Mouse (Mus musculus) kidney, embryonic 14.5 days (tissue): ENCODE data around the gene Tac4. TPM values are rescaled to one million over a fixed set of nuclear protein-coding genes. Genes with fewer than 3 reads are reported as not detected.
A peak's percentile ranks its signal among the peaks of the same experiment; 100 is the strongest.

Source experiments
- ATAC-seq: fragments of 200-750 bp; cut with Nextera tagmentation; 2 replicates; pipeline ENCODE4 v1.8.0; 2017; ENCODE audit warnings: moderate number of reproducible peaks, mild to moderate bottlenecking, moderate TSS enrichment, moderate library complexity; ENCODE audit not compliant: low FRiP score, low TSS enrichment
- H3K27ac ChIP-seq: fragments of 300-500 bp; sonication (generic); 2 replicates; pipeline ENCODE4 v1.5.1; 2014; ENCODE audit warnings: low read depth, mild to moderate bottlenecking, low read length, moderate library complexity, mixed read lengths
- H3K27me3 ChIP-seq: fragments of 300-500 bp; sonication (generic); 2 replicates; pipeline ENCODE4 v1.6.1; 2014; ENCODE audit warnings: mild to moderate bottlenecking, low read length; ENCODE audit not compliant: control insufficient read depth, insufficient read depth
- H3K36me3 ChIP-seq: fragments of 300-500 bp; sonication (generic); 2 replicates; pipeline ENCODE4 v1.6.1; 2014; ENCODE audit warnings: low read length, mixed read lengths; ENCODE audit not compliant: control insufficient read depth, insufficient read depth
- H3K4me1 ChIP-seq: fragments of 300-500 bp; sonication (generic); 2 replicates; pipeline ENCODE4 v1.6.1; 2014; ENCODE audit warnings: low read length, mixed read lengths; ENCODE audit not compliant: control insufficient read depth, insufficient read depth
- H3K4me2 ChIP-seq: fragments of 300-500 bp; sonication (generic); replicated peaks from 2 replicates; pipeline ENCODE4 v1.6.1; 2014; ENCODE audit warnings: low read depth, mild to moderate bottlenecking, low read length
- H3K4me3 ChIP-seq: fragments of 300-500 bp; sonication (generic); 2 replicates; pipeline ENCODE4 v1.5.1; 2014; ENCODE audit warnings: mild to moderate bottlenecking, low read length
- H3K9ac ChIP-seq: fragments of 300-500 bp; sonication (generic); 2 replicates; pipeline ENCODE4 v1.6.1; 2014; ENCODE audit warnings: low read depth, mild to moderate bottlenecking, low read length, moderate library complexity
- H3K9me3 ChIP-seq: fragments of 300-500 bp; sonication (generic); 2 replicates; pipeline ENCODE4 v1.6.1; 2016; ENCODE audit warnings: low read length; ENCODE audit not compliant: control insufficient read depth
- WGBS: fragments of 180-500 bp; shearing (Covaris S2); extraction: QIAGEN DNeasy Blood & Tissue Kit; methylation state at CpG from one replicate; pipeline ENCODE4 v1.1.7; 2014; 5-methylcytosine and 5-hydroxymethylcytosine counted together
- polyA plus RNA-seq: library from polyadenylated mRNA; unstranded; fragments of >200 nt; fragmentation: Nextera tagmentation; extraction: Ambion mirVana; gene quantifications from 2 replicates; pipeline ENCODE4 v1.2.1, GENCODE M21; 2014

The Tac4 gene
- polyA plus RNA-seq, 1 experiment from 2014 or later, result not detected

DNA sequence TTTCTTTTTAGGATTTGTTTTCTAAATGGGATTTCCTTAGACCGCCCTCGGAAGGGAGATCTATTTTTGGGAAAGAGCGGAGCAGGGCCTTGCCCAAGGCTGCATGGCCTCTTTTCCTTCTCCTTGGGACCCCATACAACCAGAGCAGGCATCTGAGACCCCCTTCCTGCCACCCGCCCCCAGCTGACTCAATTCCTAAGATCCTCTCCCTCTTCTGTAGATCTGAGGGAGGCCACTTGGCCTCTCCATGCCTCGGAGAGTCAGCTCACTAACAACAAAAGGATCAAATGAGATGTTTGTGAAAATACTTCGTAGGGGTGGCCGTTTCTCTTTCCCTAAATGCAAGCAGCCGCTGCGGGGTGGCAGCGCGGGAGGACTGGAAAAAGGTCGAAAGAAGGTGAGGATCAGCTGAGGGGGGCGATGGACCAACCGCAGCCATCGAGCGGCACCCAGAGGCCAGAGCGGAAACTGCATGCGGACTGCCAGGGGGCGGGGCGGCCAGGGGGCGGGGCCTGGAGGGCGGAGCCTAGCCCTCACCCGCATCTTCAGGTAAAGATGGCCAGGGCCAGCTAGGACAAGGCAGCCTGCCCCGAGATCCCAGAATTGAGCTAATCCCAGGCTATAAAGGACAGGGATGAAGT lies 29.5 kb upstream of the Tac4 start:
- Histone ChIP-seq H3K9me3 (no peaks in the 10 kb centered on the region), H3K4me1 (no peaks in the 10 kb centered on the region; the same call in 1 of the 2 replicates), H3K27me3 (no peaks in the 10 kb centered on the region), H3K27ac (no peak overlapping the region), H3K36me3 (no peaks in the 10 kb centered on the region), H3K4me3 (no peak overlapping the region), H3K4me2 (peak overlapping the region; percentile 35; the same call in 1 of the 2 replicates), H3K9ac (no peak overlapping the region)
- peak; percentile 41 for ATAC-seq
- 9% methylated on average over 24 of the region's 24 CpGs for WGBS

DNA sequence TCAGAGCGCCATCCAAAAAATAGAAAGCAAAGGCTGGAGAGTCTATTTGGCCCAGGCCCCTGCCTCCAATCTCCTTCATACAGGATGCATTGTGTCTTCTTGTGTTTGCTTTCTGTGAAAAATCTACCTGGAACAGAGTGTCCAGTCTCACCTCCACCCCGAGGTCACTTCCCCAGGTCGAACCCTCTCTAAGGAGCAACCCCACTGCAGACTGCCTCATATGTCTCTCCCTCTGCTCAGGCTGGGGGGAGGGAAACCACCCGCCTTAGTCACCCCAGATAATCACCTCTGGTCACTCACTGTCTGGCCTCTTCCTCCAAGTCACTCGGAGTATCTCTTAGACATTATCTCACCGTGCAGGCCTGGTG lies 29.0 kb upstream of the Tac4 start:
- Histone ChIP-seq H3K4me1 (no peaks in the 10 kb centered on the region; the same call in 1 of the 2 replicates), H3K27me3 (no peaks in the 10 kb centered on the region), H3K4me3 (no peak overlapping the region), H3K9ac (no peak overlapping the region), H3K4me2 (no peak overlapping the region), H3K9me3 (no peaks in the 10 kb centered on the region), H3K27ac (no peak overlapping the region), H3K36me3 (no peaks in the 10 kb centered on the region)
- no peak for ATAC-seq
- 38% methylated on average over 6 of the region's 6 CpGs for WGBS

DNA sequence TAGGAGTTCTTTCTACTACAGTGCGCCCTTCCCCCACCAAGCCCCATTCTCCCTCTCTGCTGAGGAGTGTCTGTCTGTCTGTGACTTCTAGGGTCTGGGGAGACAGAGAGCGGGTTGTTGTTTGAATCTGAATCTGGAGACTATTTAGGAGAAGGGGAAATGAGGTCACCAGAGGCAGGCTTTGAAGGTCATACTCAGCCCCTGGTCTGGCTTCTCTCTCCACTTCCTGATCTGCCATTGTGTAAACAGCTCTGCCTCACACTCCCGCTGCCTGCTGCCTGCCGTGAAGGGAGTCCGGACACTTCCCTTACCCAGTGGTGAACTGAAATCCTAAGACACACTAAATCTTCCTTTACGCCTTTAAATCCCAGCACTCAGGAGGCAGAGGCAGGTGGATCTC lies 22.9 kb upstream of the Tac4 start:
- ATAC-seq, result no peak
- Histone ChIP-seq H3K4me2 (no peak overlapping the region), H3K9ac (no peak overlapping the region), H3K4me3 (no peak overlapping the region), H3K27me3 (no peaks in the 10 kb centered on the region), H3K27ac (no peak overlapping the region), H3K36me3 (no peaks in the 10 kb centered on the region), H3K4me1 (no peaks in the 10 kb centered on the region), H3K9me3 (no peaks in the 10 kb centered on the region)
- 59% methylated on average over 6 of the region's 6 CpGs for WGBS

DNA sequence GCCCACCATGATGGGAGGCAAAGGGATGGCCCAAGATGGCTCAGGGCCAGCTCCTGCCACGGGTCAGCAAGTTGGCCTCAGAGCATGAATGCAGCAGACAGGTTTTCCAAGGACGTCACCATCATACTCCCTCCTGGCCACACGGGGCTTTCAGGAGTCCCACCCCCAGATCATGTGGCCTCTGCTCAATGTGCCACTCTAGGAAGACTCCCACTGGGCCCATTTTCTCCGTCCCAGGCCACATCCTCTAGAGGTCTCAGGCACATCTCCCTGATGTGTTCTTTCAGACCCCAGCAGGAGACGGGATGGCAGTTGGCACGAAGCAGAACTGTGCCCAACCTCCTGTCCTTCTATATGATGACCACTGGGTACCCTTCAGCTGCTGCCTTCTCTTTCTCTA lies 18.7 kb upstream of the Tac4 start:
- H3K4me3 ChIP-seq, result no peak overlapping the region
- 51% methylated on average over 6 of the region's 6 CpGs for WGBS
- H3K4me1 ChIP-seq, result no peaks in the 10 kb centered on the region
- no peaks in the 10 kb centered on the region for H3K9me3 ChIP-seq
- no peaks in the 10 kb centered on the region for H3K27me3 ChIP-seq
- ATAC-seq, result no peak
- no peak overlapping the region for H3K4me2 ChIP-seq
- H3K27ac ChIP-seq, result no peak overlapping the region
- H3K9ac ChIP-seq, result no peak overlapping the region
- H3K36me3 ChIP-seq, result no peaks in the 10 kb centered on the region

DNA sequence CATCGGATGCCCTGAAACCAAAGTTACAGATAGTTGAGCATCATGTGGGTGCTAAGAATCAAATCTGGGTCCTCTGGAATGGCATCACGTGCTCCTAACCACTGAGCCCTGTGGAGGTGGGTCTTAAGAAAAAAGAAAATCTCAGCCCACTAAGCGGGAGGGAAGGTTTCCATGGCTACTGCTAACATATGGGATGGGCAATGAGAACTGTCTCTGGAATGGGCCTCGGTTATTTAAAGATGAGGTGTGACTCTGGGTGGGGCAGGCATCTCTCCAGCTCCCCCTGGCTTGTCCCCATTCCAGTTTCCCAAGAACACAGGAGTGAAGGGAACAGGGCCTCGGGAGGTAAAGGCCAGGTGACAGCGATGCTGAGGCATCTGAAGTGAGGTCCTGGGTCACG lies 15.9 kb upstream of the Tac4 start:
- H3K9ac ChIP-seq, result no peak overlapping the region
- H3K4me3 ChIP-seq, result no peak overlapping the region
- peaks cover 2% of the 10 kb centered on the region; the same call in 1 of the 2 replicates for H3K9me3 ChIP-seq
- H3K4me2 ChIP-seq, result no peak overlapping the region
- no peak overlapping the region for H3K27ac ChIP-seq
- H3K4me1 ChIP-seq, result no peaks in the 10 kb centered on the region
- 67% methylated on average over 7 of the region's 7 CpGs for WGBS
- no peak for ATAC-seq
- no peaks in the 10 kb centered on the region for H3K27me3 ChIP-seq
- H3K36me3 ChIP-seq, result no peaks in the 10 kb centered on the region

DNA sequence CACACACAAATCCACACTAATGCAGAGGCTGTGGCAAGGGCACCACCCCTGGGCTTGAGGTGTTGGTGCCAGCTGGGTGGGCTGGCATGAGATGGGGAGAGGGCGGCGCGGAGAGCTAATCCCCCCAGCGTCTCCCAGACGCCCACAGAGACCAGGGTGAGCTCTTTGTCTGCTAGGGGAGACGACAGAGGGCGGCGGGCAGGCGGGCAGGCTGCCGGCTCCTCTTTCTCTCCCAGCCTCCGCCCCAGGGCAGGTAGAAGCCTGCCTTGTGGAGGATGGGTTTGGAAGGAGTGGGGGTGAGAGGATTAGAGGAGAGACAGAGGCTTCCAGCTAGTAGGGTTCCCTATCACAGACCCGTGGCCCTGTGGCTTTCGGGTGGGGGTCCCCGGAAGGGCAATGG lies 14.3 kb upstream of the Tac4 start:
- Histone ChIP-seq H3K4me2 (no peak overlapping the region), H3K4me3 (no peak overlapping the region), H3K9me3 (peaks cover 2% of the 10 kb centered on the region; the same call in 1 of the 2 replicates), H3K9ac (no peak overlapping the region), H3K27ac (no peak overlapping the region), H3K36me3 (no peaks in the 10 kb centered on the region), H3K27me3 (no peaks in the 10 kb centered on the region), H3K4me1 (no peaks in the 10 kb centered on the region)
- no peak for ATAC-seq
- 64% methylated on average over 13 of the region's 14 CpGs for WGBS

DNA sequence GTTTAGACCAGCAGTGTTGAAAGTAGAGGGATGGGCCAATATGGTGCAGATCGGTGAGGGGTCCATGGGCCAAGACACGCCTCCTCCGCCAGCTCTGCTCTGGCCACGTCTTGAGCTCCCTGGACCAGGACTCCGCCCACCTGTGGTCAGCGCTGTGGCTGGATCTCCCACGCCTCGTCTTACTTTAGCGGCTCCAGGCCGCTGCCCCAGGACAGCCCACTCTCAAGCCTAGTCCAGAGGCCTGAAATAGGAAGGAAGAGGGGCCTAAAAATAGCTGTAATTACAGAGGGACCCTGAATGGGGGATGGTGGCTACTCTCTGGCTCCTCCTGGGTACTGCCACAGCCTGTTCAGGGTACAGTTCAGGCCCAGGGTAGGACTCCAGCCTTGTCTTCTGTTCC lies 11.2 kb upstream of the Tac4 start:
- Histone ChIP-seq H3K4me3 (no peak overlapping the region), H3K9ac (no peak overlapping the region), H3K4me1 (no peaks in the 10 kb centered on the region), H3K27ac (no peak overlapping the region), H3K9me3 (peaks cover 2% of the 10 kb centered on the region; the same call in 1 of the 2 replicates), H3K27me3 (no peaks in the 10 kb centered on the region), H3K36me3 (no peaks in the 10 kb centered on the region), H3K4me2 (no peak overlapping the region)
- 35% methylated on average over 10 of the region's 10 CpGs for WGBS
- peak; percentile 42; the same call in 1 of the 2 replicates for ATAC-seq

DNA sequence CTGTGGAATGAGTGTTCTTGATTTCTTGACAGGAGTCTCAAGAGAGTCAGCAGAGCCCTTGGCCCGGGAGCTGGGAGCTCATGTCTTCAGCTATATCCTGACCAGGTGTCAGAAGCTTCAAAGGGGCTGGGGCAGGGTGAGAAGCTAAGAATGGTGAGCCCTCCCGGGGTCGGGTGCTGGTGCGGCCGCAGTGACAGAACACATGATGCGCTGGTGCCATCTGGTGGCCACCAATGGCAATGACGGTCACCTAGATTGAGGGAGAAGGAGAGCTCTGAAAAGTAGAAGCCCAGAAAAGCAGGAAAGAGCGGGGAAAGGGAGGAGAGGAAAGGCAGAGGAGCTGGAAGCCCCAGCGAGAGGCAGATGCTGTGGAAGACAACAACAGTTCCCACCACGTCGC lies 10.0 kb upstream of the Tac4 start:
- Histone ChIP-seq H3K9ac (no peak overlapping the region), H3K27ac (no peak overlapping the region), H3K4me1 (no peaks in the 10 kb centered on the region), H3K4me3 (no peak overlapping the region), H3K27me3 (no peaks in the 10 kb centered on the region), H3K4me2 (no peak overlapping the region), H3K9me3 (peaks cover 2% of the 10 kb centered on the region; the same call in 1 of the 2 replicates), H3K36me3 (no peaks in the 10 kb centered on the region)
- 6% methylated on average over 11 of the region's 11 CpGs for WGBS
- ATAC-seq, result no peak

DNA sequence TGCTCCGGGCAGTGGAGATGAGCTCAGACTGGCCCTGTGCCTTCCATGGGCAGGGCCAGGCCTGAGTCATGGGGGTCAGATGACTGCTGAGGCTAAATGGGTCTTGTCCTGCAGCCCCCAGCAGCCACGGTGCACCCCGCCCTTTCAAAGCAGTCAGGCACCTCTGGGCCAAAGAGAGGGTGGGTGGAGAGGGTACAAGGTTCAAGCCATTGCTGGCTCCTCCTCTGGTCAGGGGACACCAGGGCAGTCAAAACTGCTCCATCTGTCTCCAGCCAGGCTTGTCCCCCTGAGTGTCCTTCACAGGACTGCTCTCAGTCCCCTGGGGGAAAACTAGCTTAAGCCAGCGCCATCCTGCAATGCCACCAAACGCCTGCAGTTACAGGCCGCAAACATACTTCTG lies 9.2 kb upstream of the Tac4 start:
- no peak overlapping the region for H3K4me2 ChIP-seq
- 0 out of 2 replicates have a peak, but pooled peaks have one; percentile 11 for ATAC-seq
- no peak overlapping the region for H3K4me3 ChIP-seq
- peaks cover 2% of the 10 kb centered on the region; the same call in 1 of the 2 replicates for H3K9me3 ChIP-seq
- 84% methylated on average over 6 of the region's 6 CpGs for WGBS
- no peaks in the 10 kb centered on the region for H3K27me3 ChIP-seq
- H3K27ac ChIP-seq, result no peak overlapping the region
- no peaks in the 10 kb centered on the region for H3K36me3 ChIP-seq
- no peaks in the 10 kb centered on the region for H3K4me1 ChIP-seq
- H3K9ac ChIP-seq, result no peak overlapping the region
